Mouse (Mus musculus): ENCODE results near the gene 9530003J23Rik. TPM values are rescaled to one million over a fixed set of nuclear protein-coding genes. Genes with fewer than 3 reads are reported as not detected.
"Not testable (repeated sequence)": the region's sequence is repeated elsewhere in the genome, so short reads cannot be mapped to it uniquely, and the experiment has no call there.

The 9530003J23Rik gene
- polyA plus RNA-seq (2014; fragmentation: Nextera tagmentation; extraction: Ambion mirVana) = not detected in 2 replicates

DNA sequence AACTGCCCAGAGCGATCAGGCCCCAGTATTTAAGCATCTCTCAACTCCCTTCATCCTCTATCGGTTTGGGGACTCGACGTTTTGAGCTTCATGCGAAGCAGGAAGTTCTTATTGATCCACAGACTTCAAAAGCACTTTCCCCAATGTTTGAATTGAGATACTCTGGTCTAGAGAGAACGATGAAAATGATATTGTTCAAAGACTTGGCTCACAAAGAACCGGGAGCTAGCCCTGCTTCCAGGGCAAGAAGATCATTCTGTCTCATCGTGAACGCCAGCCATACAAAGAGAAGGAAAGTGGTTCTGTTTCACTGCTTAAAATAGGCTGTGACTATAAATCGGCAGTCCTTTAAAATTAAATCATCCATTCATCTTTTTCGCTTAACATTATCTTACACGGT, at the start of gene 9530003J23Rik:
Gene 9530003J23Rik (minus strand): TSS at position 101 of the 400 bp plus-strand sequence.
- H3K9ac ChIP-seq (ENCODE audit: low read depth, low read length) = no peak within 1 kb of the TSS
- no peak within 1 kb of the TSS for H3K4me2 ChIP-seq (replicated peaks; ENCODE audit: low read depth, low read length)
- ATAC-seq (ENCODE audit: low FRiP score) (no peak), DNase-seq (ENCODE audit: low spot score) (no peak)
- no peaks in the 10 kb centered on the region for H3K9me3 ChIP-seq (ENCODE audit: control insufficient read depth, low read length)
- H3K4me1 ChIP-seq (replicated peaks; ENCODE audit: control insufficient read depth, insufficient read depth, low read length) = no peaks in the 10 kb centered on the region
- no peak within 1 kb of the TSS for H3K4me3 ChIP-seq (ENCODE audit: low read depth, low read length)
- no peaks in the 10 kb centered on the region for H3K27me3 ChIP-seq (ENCODE audit: control insufficient read depth, insufficient read depth, low read length)
- H3K27ac ChIP-seq (ENCODE audit: low read depth, low read length) = no peak within 1 kb of the TSS
- H3K36me3 ChIP-seq (ENCODE audit: control insufficient read depth, insufficient read depth, low read length) = no peaks in the 10 kb centered on the region
- WGBS = 89% methylated on average over 12 of the region's 12 CpGs

DNA sequence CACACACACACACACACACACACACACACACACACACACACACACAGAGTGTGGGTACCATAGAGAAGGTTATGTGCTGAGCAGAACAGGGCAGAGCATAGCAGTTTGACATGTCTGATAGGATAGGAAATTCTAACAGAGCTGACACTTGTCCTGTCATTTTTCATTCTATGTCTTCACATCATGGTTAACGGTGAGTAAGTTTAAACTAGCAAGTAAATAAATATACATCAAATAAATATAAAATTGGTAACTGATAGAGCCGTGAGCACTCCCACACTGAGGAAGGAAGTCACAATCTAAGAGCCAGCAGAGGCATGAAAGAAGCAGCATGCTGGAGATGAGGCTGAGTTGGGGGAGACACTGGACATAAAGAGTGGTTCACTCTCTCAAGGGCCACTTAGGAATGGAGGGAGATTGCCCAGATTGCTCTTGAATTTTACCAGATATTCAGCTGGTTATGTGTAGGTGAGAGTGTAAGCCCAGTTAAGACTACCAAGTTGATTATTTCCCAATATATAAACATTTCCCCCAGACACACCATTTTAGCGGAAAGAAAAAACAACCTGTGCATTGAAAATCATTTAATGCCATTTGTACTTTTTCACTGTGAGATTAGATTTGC, 48.8 kb upstream of the 9530003J23Rik start:
- no peak for DNase-seq (ENCODE audit: low spot score)
- Histone ChIP-seq H3K36me3 (ENCODE audit: control insufficient read depth, insufficient read depth, low read length) (no peaks in the 10 kb centered on the region), H3K4me3 (ENCODE audit: low read depth, low read length) (no peak overlapping the region), H3K9ac (ENCODE audit: low read depth, low read length) (no peak overlapping the region), H3K4me1 (replicated peaks; ENCODE audit: control insufficient read depth, insufficient read depth, low read length) (no peaks in the 10 kb centered on the region), H3K9me3 (ENCODE audit: control insufficient read depth, low read length) (no peaks in the 10 kb centered on the region), H3K4me2 (replicated peaks; ENCODE audit: low read depth, low read length) (no peak overlapping the region), H3K27me3 (ENCODE audit: control insufficient read depth, insufficient read depth, low read length) (no peaks in the 10 kb centered on the region), H3K27ac (ENCODE audit: low read depth, low read length) (no peak overlapping the region)
- ATAC-seq (ENCODE audit: low FRiP score) = no peak
- WGBS = 89% methylated on average over 3 of the region's 3 CpGs

DNA sequence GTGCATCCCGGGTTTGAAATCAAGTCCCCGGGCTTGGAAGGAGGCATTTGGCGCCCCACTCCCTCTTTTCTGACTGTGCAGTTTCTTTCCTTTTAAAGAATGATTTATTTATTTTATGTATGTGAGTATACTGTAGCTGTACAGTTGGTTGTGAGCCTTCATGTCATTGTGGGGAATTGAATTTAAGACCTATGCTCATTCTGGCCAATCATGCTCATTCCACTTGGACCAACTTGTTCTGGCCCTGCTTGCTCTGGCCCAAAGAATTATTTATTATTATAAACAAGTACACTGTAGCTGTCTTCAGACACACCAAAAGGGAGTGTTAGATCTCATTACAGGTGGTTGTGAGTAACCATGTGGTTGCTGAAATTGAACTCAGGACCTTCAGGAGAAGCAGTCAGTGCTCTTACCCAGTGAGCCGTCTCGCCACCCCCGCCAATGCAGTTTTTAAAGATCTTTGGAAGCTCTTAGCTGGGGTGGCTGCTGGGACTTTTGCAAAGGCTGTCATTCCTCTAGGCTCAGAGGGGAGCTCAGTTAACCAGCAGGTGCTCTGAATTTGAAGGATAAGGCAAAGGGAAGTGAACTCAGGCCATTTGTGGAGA, 48.0 kb upstream of the 9530003J23Rik start:
- Histone ChIP-seq H3K36me3 (ENCODE audit: control insufficient read depth, insufficient read depth, low read length) (no peaks in the 10 kb centered on the region), H3K4me3 (ENCODE audit: low read depth, low read length) (no peak overlapping the region), H3K4me2 (replicated peaks; ENCODE audit: low read depth, low read length) (no peak overlapping the region), H3K9ac (ENCODE audit: low read depth, low read length) (no peak overlapping the region), H3K4me1 (replicated peaks; ENCODE audit: control insufficient read depth, insufficient read depth, low read length) (no peaks in the 10 kb centered on the region), H3K27me3 (ENCODE audit: control insufficient read depth, insufficient read depth, low read length) (no peaks in the 10 kb centered on the region), H3K9me3 (ENCODE audit: control insufficient read depth, low read length) (no peaks in the 10 kb centered on the region), H3K27ac (ENCODE audit: low read depth, low read length) (no peak overlapping the region)
- DNase-seq (ENCODE audit: low spot score) (no peak), ATAC-seq (ENCODE audit: low FRiP score) (no peak)
- 95% methylated on average over 6 of the region's 6 CpGs for WGBS

DNA sequence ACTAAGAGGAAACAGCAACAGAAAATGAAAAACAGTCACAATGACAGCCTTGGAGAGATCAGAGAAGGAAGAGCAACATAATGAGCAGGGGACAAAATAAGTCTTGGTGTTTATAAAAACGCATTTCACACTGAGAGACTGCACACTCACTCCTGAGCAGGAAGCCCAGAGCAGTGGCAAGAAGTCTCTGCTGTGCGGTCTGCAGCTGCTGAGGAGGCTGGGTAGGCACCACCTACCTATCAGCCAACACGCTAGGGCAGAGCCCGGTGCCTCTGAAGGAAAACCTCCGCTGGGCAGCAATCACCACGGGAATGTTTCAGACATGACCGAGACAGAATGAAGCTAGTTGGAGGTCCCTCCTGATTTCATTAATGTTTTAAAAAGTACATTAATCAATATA, 47.1 kb upstream of the 9530003J23Rik start:
- not testable (repeated sequence) for H3K9ac ChIP-seq (ENCODE audit: low read depth, low read length); H3K4me3 ChIP-seq (ENCODE audit: low read depth, low read length); H3K4me1 ChIP-seq (replicated peaks; ENCODE audit: control insufficient read depth, insufficient read depth, low read length); ATAC-seq (ENCODE audit: low FRiP score); H3K9me3 ChIP-seq (ENCODE audit: control insufficient read depth, low read length); H3K27ac ChIP-seq (ENCODE audit: low read depth, low read length); H3K4me2 ChIP-seq (replicated peaks; ENCODE audit: low read depth, low read length); H3K36me3 ChIP-seq (ENCODE audit: control insufficient read depth, insufficient read depth, low read length); DNase-seq (ENCODE audit: low spot score); H3K27me3 ChIP-seq (ENCODE audit: control insufficient read depth, insufficient read depth, low read length)
- WGBS = 91% methylated on average over 3 of the region's 7 CpGs

DNA sequence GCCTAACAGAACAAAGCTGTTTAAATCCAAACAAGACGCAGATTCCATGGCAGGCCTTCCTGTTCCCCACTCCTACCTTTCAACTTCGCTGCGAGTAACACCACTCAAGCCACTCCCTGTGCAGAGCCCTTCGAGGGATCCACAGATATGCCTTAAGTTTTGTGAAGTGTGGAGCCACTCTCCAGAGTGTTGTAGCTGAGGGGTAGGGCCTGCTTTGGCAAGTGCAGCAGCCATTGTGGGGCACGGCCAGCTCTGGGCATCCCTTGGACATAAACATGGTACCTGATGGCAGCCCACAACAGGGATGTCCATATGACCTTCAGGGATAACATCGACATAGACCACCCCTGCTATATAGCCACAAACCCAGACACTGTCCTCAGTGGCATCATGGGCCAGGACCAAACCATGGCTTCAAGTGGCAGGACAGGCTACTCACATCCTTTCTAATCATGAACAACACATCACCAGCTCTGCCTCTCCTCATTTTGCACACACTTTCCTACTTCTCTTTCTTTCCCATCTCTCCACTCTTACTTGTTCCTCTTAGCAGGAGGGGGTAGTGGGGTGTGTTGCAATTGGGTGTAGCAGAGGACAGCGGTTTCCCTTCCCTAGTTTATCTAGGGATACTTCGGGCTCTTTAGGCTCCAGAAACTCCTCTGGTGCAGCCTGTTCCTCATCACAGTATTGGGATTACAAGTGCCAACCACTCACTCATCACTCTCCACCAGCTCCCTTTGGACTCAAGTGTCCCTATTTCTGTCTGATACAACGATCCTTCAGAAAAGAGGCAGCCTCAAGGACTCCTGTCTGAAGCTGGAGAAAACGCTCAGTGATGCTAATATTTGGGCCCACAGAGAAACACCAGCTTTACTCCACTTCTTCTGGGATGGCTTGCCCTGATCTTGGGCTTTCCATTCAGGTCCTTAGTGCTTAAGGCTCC, 46.3 kb upstream of the 9530003J23Rik start:
- H3K4me1 ChIP-seq (replicated peaks; ENCODE audit: control insufficient read depth, insufficient read depth, low read length) = no peaks in the 10 kb centered on the region
- WGBS = 87% methylated on average over 10 of the region's 10 CpGs
- no peak for DNase-seq (ENCODE audit: low spot score)
- ATAC-seq (ENCODE audit: low FRiP score) = no peak
- H3K4me2 ChIP-seq (replicated peaks; ENCODE audit: low read depth, low read length) = no peak overlapping the region
- no peaks in the 10 kb centered on the region for H3K36me3 ChIP-seq (ENCODE audit: control insufficient read depth, insufficient read depth, low read length)
- H3K4me3 ChIP-seq (ENCODE audit: low read depth, low read length) = no peak overlapping the region
- no peaks in the 10 kb centered on the region for H3K9me3 ChIP-seq (ENCODE audit: control insufficient read depth, low read length)
- no peak overlapping the region for H3K9ac ChIP-seq (ENCODE audit: low read depth, low read length)
- H3K27ac ChIP-seq (ENCODE audit: low read depth, low read length) = no peak overlapping the region
- no peaks in the 10 kb centered on the region for H3K27me3 ChIP-seq (ENCODE audit: control insufficient read depth, insufficient read depth, low read length)

DNA sequence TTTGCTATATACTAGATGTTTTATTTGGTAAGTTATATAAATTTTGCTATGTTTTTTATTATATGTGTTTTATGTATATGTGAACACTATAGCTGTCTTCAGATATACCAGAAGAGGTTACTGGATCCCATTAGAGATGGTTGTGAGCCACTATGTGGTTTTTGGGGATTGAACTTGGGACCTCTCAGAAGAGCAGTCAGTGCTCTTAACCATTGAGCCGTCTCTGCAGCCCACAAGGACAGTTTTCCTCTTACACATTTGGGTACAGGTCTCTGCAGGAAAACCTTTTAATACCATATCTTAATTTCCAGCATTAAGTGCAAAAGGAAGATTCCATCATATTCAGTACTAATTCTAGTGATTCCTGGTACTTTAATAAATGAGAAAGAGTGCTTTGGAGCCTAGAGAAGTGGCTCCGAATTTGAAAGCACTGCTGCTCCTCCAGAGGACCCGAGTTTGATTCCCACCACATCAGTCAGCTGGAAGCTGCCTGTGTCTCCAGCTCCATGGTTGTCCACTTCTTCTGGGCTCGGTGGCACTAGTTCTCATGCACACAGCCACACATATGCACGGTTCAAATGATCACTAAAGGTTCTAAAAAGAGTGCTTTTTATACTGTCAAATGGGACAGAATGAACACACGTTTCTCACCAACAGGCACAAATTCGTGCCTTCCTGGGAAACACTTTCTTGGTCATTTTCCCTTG, 45.5 kb upstream of the 9530003J23Rik start:
- Histone ChIP-seq H3K4me1 (replicated peaks; ENCODE audit: control insufficient read depth, insufficient read depth, low read length) (no peaks in the 10 kb centered on the region), H3K4me2 (replicated peaks; ENCODE audit: low read depth, low read length) (no peak overlapping the region), H3K27ac (ENCODE audit: low read depth, low read length) (no peak overlapping the region), H3K9ac (ENCODE audit: low read depth, low read length) (no peak overlapping the region), H3K36me3 (ENCODE audit: control insufficient read depth, insufficient read depth, low read length) (no peaks in the 10 kb centered on the region), H3K4me3 (ENCODE audit: low read depth, low read length) (no peak overlapping the region), H3K9me3 (ENCODE audit: control insufficient read depth, low read length) (no peaks in the 10 kb centered on the region), H3K27me3 (ENCODE audit: control insufficient read depth, insufficient read depth, low read length) (no peaks in the 10 kb centered on the region)
- 82% methylated on average over 7 of the region's 7 CpGs for WGBS
- ATAC-seq (ENCODE audit: low FRiP score) = no peak
- DNase-seq (ENCODE audit: low spot score) = no peak

DNA sequence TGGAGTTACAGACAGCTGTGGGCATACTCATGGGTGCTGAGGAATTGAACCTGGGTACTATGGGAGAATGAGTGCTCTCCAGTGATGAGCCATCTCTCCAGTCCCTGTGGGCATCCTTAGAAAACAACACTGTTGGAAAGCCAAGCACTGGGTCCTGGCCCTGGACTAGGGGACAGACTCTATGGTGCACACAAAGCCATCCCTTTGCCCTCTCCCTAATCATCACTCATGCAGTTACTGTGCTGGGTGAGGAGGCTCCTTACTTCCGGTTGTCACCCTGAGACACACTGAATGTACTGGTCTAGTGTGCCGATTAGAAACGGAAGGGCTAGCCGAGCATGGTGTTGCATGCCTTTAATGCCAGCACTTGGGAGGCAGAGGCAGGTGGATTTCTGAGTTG, 44.7 kb upstream of the 9530003J23Rik start:
- not testable (repeated sequence) for H3K4me3 ChIP-seq (ENCODE audit: low read depth, low read length); DNase-seq (ENCODE audit: low spot score); H3K9me3 ChIP-seq (ENCODE audit: control insufficient read depth, low read length); H3K4me1 ChIP-seq (replicated peaks; ENCODE audit: control insufficient read depth, insufficient read depth, low read length); H3K27ac ChIP-seq (ENCODE audit: low read depth, low read length); H3K4me2 ChIP-seq (replicated peaks; ENCODE audit: low read depth, low read length); H3K9ac ChIP-seq (ENCODE audit: low read depth, low read length); H3K36me3 ChIP-seq (ENCODE audit: control insufficient read depth, insufficient read depth, low read length); H3K27me3 ChIP-seq (ENCODE audit: control insufficient read depth, insufficient read depth, low read length); ATAC-seq (ENCODE audit: low FRiP score)
- 86% methylated on average over 4 of the region's 4 CpGs for WGBS

DNA sequence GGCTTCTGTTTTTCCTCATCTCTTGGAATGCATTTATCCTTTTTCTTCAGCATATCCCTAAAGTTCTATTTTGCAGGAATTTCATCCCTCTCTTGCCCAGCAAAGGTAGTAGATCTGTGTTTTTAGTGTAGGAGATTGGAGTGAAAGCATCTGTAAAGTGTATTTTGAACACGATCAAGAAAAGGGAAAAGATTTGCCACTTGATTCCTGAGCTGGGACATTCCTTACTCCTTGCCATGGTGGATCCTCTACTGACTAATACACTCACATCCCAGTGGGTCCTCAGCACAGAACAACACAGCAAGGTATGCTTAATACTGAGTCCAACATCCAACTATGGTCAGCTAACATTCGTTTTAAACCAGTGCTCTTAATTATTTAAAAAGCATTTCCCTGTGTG, 44.0 kb upstream of the 9530003J23Rik start:
- WGBS = 82% methylated on average over 2 of the region's 2 CpGs
- no peaks in the 10 kb centered on the region for H3K36me3 ChIP-seq (ENCODE audit: control insufficient read depth, insufficient read depth, low read length)

More for the DNA sequence above, 44.0 kb upstream of the 9530003J23Rik start:
- ATAC-seq (ENCODE audit: low FRiP score) (no peak), DNase-seq (ENCODE audit: low spot score) (no peak)
- Histone ChIP-seq H3K4me2 (replicated peaks; ENCODE audit: low read depth, low read length) (no peak overlapping the region), H3K4me3 (ENCODE audit: low read depth, low read length) (no peak overlapping the region), H3K9me3 (ENCODE audit: control insufficient read depth, low read length) (no peaks in the 10 kb centered on the region), H3K27ac (ENCODE audit: low read depth, low read length) (no peak overlapping the region), H3K4me1 (replicated peaks; ENCODE audit: control insufficient read depth, insufficient read depth, low read length) (no peaks in the 10 kb centered on the region), H3K9ac (ENCODE audit: low read depth, low read length) (no peak overlapping the region), H3K27me3 (ENCODE audit: control insufficient read depth, insufficient read depth, low read length) (no peaks in the 10 kb centered on the region)
